Mouse (Mus musculus): ENCODE data around the gene Tmigd3.

Gene Tmigd3

GRCm38 (mm10) chr3:105936111-105936510, 65.4 kb downstream of the Tmigd3 start:
- DNase-seq, result no peak

DNA sequence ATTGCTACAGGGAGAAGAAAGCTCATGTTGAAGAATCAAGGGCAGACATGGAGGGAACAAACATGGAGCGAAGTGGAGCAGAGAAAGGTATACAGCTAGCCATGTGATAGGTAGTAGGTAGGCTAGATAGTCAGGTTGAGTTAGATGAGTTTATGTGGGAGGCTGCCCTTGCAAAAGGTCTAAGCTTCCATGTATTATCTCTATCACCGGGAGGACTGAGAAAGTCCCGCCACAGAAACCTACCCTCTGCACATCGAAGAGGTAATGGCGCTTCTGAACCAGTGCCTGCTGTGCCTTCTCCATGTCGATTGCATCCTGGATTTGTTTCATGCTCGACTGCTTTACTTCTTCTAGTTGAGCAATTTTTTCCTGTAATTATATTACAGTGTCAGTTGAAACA, 80.6 kb downstream of the Tmigd3 start:
- DNase-seq, result no peak

GRCm38 (mm10) chr3:105957235-105957634, 86.5 kb downstream of the Tmigd3 start:
- DNase-seq, result no peak

GRCm38 (mm10) chr3:105958204-105958603, 87.5 kb downstream of the Tmigd3 start:
- no peak for DNase-seq

DNA sequence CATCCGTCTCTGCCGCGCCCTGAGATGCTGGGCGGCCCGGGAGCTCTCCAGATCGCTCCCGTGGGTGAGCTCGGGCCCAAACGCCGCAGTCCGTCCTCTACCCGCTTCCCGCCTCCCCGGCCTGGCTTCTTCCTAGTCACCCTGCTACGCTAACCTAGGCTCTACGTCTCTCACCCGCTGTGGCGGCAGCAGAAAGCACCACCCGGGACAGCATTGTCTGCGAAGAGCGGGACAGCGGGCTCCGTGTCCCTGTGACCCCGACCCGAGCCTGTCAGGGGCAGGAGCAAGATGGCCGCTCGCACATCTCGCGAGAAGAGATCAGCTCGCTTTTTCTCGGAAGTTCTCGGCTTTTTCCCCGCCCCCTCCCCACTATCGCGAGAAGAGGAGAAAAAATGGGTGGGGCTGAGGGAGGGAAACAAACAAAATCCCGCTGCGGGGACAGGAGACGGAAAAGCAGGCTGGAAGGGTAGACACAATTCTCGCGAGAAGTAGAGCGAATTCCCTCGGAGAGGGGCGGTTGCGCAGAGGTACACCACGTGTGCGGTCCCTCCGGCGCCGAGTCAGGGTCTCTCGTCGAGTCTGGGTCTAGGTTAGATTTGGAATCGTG, 88.4 kb downstream of the Tmigd3 start, which contains the start of gene Wdr77:
TSS of gene Wdr77 (plus strand) at position 396 of the 607 bp plus-strand sequence.
- peak; percentile 98 for DNase-seq

- DNase-seq, result peak in 1 of 2 experiments; percentile 77
These were observed 88.9 kb downstream of the Tmigd3 start for GRCm38 (mm10) chr3:105959585-105959984.

DNA sequence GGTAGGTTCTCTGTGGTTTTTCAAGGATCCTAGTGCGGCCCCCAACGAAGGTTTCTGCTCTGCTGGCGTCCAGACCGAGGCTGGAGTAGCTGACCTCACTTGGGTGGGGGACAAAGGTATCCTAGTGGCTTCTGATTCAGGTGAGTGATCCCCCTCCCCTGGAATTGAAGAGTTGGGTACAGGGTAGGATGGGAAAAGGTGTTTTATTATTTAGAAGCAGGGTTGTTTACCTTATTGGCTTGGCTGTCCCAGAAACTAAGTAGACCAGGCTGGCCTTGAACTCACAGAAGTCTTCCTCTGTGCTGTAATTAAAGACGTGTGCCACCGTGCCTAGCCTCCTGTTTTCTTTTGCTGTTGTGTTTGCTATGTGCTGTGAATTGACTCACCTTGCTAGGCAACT, 89.3 kb downstream of the Tmigd3 start, which contains the start of gene Atp5f1:
TSS of gene Atp5f1 (minus strand) at position 101 of the 400 bp plus-strand sequence.
- DNase-seq, result no peak

- peak in 1 of 2 experiments; percentile 26 for DNase-seq
These were observed 90.0 kb downstream of the Tmigd3 start for GRCm38 (mm10) chr3:105960700-105961099.

GRCm38 (mm10) chr3:105971831-105972446, 101.2 kb downstream of the Tmigd3 start:
- DNase-seq, result no peak

DNA sequence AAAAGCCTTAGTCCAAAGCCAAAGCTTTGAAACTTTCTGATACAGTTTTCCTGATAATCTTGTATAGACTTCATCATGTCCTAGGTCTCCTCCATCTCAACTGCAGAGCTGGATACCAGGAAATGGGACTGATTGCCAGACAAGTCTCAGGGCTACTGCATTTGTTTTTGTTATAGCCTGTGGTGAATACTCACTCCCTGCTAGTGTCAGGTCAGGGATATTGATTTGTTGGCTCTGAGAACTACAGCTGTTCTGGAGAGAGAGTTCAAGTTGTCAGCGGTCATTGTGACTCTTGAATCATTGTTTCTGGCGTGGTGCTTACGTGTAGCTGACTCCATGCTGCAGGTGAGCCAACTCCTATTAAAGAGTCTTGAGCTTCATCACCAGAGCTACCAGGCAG, 102.7 kb downstream of the Tmigd3 start, which contains the start of gene Ovgp1:
TSS of gene Ovgp1 (plus strand) at position 301 of the 400 bp plus-strand sequence.
- no peak for DNase-seq
